Mouse (Mus musculus): ENCODE results near the gene Cfap73.
A peak's percentile ranks its signal among the peaks of the same experiment; 100 is the strongest.

- TF ChIP-seq CTCF (IDR thresholded peaks at IDR 0.05; ENCODE audit: extremely low read depth, insufficient read depth, insufficient read length, insufficient replicate concordance), result 0 out of 2 replicates have a peak, but pooled peaks have one; percentile 2
- no peak for TF ChIP-seq POLR2A (IDR thresholded peaks at IDR 0.05; ENCODE audit: low read depth, low read length)
Measured at GRCm38 (mm10) chr5:120647814-120648491, 13.9 kb upstream of the Cfap73 start.
